Mouse (Mus musculus) liver, embryonic 11.5 days (tissue): ENCODE data around the gene Alk. TPM values are rescaled to one million over a fixed set of nuclear protein-coding genes. Genes with fewer than 3 reads are reported as not detected.
A peak's percentile ranks its signal among the peaks of the same experiment; 100 is the strongest.

Experiments used
- ATAC-seq: fragments of 200-750 bp; cut with Nextera tagmentation; replicated peaks from 2 replicates; pipeline ENCODE4 v1.8.0; 2017; ENCODE audit warnings: moderate number of reproducible peaks, mild to moderate bottlenecking, moderate TSS enrichment, moderate library complexity; ENCODE audit not compliant: low FRiP score
- DNase-seq: peaks from one replicate; pipeline ENCODE4 v3.0.0-alpha.2; 2017; ENCODE audit warnings: low spot score
- H3K27ac ChIP-seq: fragments of 300-500 bp; sonication (generic); 2 replicates; pipeline ENCODE4 v1.5.1; 2014; ENCODE audit warnings: mild to moderate bottlenecking, low read depth, low read length, control low read depth
- H3K27me3 ChIP-seq: fragments of 300-500 bp; sonication (generic); replicated peaks from 2 replicates; pipeline ENCODE4 v1.6.1; 2014; ENCODE audit warnings: low read length, mixed read lengths; ENCODE audit not compliant: control insufficient read depth, insufficient read depth
- H3K36me3 ChIP-seq: fragments of 300-500 bp; sonication (generic); 2 replicates; pipeline ENCODE4 v1.6.1; 2014; ENCODE audit warnings: mild to moderate bottlenecking, low read length, moderate library complexity, mixed read lengths; ENCODE audit not compliant: control insufficient read depth, insufficient read depth
- H3K4me1 ChIP-seq: fragments of 300-500 bp; sonication (generic); replicated peaks from 2 replicates; pipeline ENCODE4 v1.6.1; 2014; ENCODE audit warnings: low read length, mixed read lengths; ENCODE audit not compliant: control insufficient read depth, insufficient read depth
- H3K4me2 ChIP-seq: fragments of 300-500 bp; sonication (generic); 2 replicates; pipeline ENCODE4 v1.6.1; 2014; ENCODE audit warnings: mild to moderate bottlenecking, control low read depth, moderate library complexity
- H3K4me3 ChIP-seq: fragments of 300-500 bp; sonication (generic); 2 replicates; pipeline ENCODE4 v1.5.1; 2014; ENCODE audit warnings: low read depth, low read length, control low read depth
- H3K9ac ChIP-seq: fragments of 300-500 bp; sonication (generic); 2 replicates; pipeline ENCODE4 v1.6.1; 2014; ENCODE audit warnings: low read depth, low read length, control low read depth
- H3K9me3 ChIP-seq: fragments of 300-500 bp; sonication (generic); 2 replicates; pipeline ENCODE4 v1.6.1; 2016; ENCODE audit warnings: low read length, inconsistent platforms, mixed read lengths; ENCODE audit not compliant: control insufficient read depth
- WGBS: fragments of 180-500 bp; shearing (Covaris S2); extraction: QIAGEN DNeasy Blood & Tissue Kit; methylation state at CpG from one replicate; pipeline ENCODE4 v1.1.7; 2014; 5-methylcytosine and 5-hydroxymethylcytosine counted together
- polyA plus RNA-seq: library from polyadenylated mRNA; unstranded; fragments of >200 nt; fragmentation: Nextera tagmentation; extraction: Ambion mirVana; gene quantifications from 2 replicates; pipeline ENCODE4 v1.2.1, GENCODE M21; 2014

The Alk gene
- polyA plus RNA-seq, result 0.21 and 0.22 TPM in 2 replicates

DNA sequence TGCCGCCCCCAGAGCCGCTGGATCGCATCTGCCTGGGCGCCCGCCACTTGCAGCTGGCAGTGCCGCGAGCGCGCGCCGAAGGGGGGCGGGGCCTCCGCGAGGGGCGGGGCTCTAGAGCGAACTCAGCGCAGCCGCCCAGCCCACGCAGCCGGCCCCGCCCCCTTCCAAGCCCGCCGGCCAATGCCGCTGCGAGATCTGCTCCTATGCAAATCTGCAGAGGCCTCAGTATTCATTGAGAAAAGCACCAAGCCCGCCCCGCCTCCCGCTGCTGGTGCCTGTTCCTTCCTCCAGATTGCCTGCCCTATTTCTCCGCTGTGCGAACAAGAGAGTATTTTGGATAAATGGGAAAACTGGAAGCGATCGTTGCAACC, at the start of gene Alk:
TSS of gene Alk (minus strand) at position 18 of the 371 bp plus-strand sequence.
- Histone ChIP-seq H3K4me3 (peak within 1 kb of the TSS; percentile 46), H3K9ac (no peak within 1 kb of the TSS), H3K27ac (no peak within 1 kb of the TSS), H3K27me3 (peaks cover 33% of the 10 kb centered on the region), H3K9me3 (no peaks in the 10 kb centered on the region), H3K36me3 (no peaks in the 10 kb centered on the region), H3K4me1 (no peaks in the 10 kb centered on the region), H3K4me2 (peak within 1 kb of the TSS; percentile 72)
- ATAC-seq (peak; percentile 91), DNase-seq (peak; percentile 84)
- WGBS, result 1% methylated on average over 30 of the region's 32 CpGs

DNA sequence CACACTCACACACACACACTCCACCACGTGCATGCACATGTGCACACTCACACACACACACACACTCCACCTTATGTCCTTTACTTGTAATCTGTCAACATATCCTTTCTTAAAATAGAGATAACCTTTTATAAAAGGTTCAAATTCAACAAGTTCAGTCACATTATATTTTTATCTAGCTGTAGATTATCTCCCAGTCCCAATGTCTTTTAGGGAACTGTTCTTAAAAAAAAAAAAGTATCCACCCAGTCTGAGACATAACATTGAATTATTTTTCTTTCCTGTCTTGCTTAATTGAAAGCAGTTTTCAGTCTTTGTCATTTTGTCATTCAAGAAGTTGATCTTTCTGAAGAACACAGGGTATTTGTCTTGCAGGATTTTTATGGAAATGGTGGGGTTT, 48.4 kb upstream of the Alk start:
- Histone ChIP-seq H3K9me3 (no peaks in the 10 kb centered on the region), H3K27ac (no peak overlapping the region), H3K36me3 (no peaks in the 10 kb centered on the region), H3K4me1 (no peaks in the 10 kb centered on the region), H3K27me3 (no peaks in the 10 kb centered on the region), H3K4me3 (no peak overlapping the region), H3K9ac (no peak overlapping the region), H3K4me2 (no peak overlapping the region)
- ATAC-seq, result no peak
- no peak for DNase-seq
- 55% methylated on average over 1 of the region's 1 CpGs for WGBS

DNA sequence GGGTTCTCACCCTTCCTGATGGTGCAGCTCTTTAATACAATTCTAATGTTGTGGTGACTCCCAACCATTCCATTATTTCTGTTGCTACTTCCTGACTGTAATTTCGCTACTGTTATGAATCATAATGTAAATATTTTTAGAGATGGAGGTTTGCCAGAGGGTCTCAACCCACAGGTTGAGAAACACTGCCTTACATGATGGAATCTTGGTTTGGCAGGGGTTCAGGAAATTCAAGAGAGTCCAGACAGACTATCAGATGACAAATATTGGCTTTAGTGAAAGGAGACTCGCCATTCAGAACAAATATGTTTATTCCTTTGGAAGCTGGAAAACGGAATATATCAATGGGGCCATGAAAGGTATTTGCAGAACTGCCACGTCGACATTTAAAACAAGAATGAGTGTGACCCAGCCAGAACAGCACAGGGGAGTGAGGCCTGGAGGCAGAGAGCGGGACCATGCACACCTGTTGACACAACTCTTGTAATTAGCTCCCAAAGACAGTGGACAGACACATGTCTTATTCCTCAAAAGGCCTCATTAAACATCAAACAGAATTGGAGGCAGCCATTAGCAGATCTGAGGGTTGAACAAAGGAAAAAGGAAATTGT, 44.3 kb upstream of the Alk start:
- H3K9ac ChIP-seq, result no peak overlapping the region
- ATAC-seq (no peak), DNase-seq (no peak)
- H3K4me3 ChIP-seq, result no peak overlapping the region
- WGBS, result 62% methylated on average over 6 of the region's 6 CpGs
- H3K9me3 ChIP-seq, result no peaks in the 10 kb centered on the region
- H3K36me3 ChIP-seq, result no peaks in the 10 kb centered on the region
- no peaks in the 10 kb centered on the region for H3K4me1 ChIP-seq
- no peaks in the 10 kb centered on the region for H3K27me3 ChIP-seq
- no peak overlapping the region for H3K4me2 ChIP-seq
- no peak overlapping the region for H3K27ac ChIP-seq

DNA sequence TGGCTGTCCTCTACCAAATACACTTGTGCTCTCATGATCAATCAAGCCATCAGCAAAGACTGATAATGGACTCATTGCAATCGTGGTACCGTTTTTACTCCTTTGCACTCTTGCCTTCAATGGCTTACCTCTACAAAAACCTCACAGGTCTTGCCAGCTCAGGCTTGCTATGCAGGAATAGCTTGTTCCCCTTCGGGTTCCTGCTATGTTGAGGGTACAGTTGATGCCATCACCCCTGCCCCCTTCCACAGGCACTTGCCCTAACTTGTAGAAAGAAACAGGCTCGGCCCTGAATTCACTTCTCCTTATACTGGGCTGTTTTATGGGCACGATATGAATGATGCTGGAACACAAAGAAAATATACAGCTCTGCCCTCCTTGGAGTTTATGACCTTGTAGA, 41.7 kb upstream of the Alk start:
- no peak for ATAC-seq
- no peaks in the 10 kb centered on the region for H3K27me3 ChIP-seq
- H3K4me1 ChIP-seq, result no peaks in the 10 kb centered on the region
- no peaks in the 10 kb centered on the region for H3K9me3 ChIP-seq
- DNase-seq, result no peak
- H3K27ac ChIP-seq, result no peak overlapping the region
- H3K9ac ChIP-seq, result no peak overlapping the region
- H3K4me3 ChIP-seq, result no peak overlapping the region
- H3K36me3 ChIP-seq, result no peaks in the 10 kb centered on the region
- H3K4me2 ChIP-seq, result no peak overlapping the region
- 74% methylated on average over 5 of the region's 5 CpGs for WGBS

DNA sequence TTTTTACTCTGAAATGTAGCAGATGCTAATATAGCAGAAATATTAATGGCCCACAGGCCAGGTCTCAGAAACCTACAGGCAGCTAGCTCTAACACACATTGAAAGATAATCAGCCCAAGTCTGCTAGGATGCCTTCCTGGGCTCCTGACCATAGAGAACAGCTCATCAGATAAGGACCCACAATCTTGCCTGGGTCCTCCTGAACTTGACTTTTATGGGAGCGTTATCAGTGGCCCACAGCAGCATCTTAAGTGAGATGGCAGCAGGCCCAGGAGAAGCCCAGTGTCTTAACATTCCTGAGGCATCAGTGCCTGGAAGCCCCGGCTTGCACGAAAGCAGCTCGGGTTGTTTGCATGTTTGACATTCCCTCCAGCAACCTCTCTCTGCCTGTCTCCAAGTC, 35.7 kb upstream of the Alk start:
- H3K27ac ChIP-seq, result no peak overlapping the region
- 45% methylated on average over 4 of the region's 4 CpGs for WGBS
- H3K9ac ChIP-seq, result no peak overlapping the region
- H3K4me2 ChIP-seq, result no peak overlapping the region
- no peaks in the 10 kb centered on the region for H3K27me3 ChIP-seq
- ATAC-seq, result no peak
- no peak for DNase-seq
- no peaks in the 10 kb centered on the region for H3K4me1 ChIP-seq
- no peak overlapping the region for H3K4me3 ChIP-seq
- H3K9me3 ChIP-seq, result no peaks in the 10 kb centered on the region
- no peaks in the 10 kb centered on the region for H3K36me3 ChIP-seq

DNA sequence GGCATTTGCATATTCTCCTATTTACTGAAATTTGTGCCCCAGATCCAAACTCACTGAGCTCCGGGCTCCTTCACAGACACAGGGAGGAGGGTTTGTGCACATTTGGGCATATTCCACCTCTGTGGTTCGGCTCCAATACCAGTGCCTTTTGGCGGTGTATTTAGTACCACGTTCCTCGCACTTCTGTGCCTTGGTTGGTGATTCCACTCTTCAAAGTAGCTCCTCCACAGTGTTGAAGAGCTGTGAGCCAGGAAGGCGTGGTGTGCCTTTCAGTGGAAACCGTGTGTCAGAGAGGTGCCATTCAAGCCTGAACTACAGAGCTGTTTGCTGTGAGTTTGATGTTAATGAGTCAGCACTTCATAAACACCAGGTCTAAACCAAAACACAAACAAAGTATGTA, 35.0 kb upstream of the Alk start:
- DNase-seq (no peak), ATAC-seq (no peak)
- WGBS, result 76% methylated on average over 7 of the region's 7 CpGs
- Histone ChIP-seq H3K27me3 (no peaks in the 10 kb centered on the region), H3K4me1 (no peaks in the 10 kb centered on the region), H3K9me3 (no peaks in the 10 kb centered on the region), H3K36me3 (no peaks in the 10 kb centered on the region), H3K4me2 (no peak overlapping the region), H3K27ac (no peak overlapping the region), H3K9ac (no peak overlapping the region), H3K4me3 (no peak overlapping the region)

DNA sequence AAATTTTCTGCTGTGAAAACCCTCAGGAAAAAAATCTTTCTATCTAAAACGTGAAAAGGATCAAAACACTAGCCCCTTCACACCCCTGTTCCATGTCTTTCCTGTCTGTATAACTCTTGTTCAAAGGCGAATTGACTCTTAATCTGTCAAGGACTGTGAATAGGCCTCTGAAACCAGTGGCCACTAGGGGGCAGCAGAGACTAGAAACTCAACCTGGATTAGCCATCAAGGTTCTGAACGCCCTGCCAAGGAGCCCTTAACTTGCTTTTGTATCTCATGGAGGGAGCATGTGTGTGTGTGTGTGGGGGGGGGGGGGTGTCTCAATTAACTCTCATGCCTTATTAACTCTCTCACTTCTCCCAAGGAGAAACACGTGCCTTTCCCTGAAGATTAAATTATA, 1.8 kb upstream of the Alk start:
- H3K4me1 ChIP-seq, result no peaks in the 10 kb centered on the region
- DNase-seq (peak; percentile 64), ATAC-seq (no peak)
- H3K4me3 ChIP-seq, result no peak overlapping the region
- no peak overlapping the region for H3K4me2 ChIP-seq
- H3K36me3 ChIP-seq, result no peaks in the 10 kb centered on the region
- H3K27me3 ChIP-seq, result peaks cover 33% of the 10 kb centered on the region
- H3K9me3 ChIP-seq, result no peaks in the 10 kb centered on the region
- no peak overlapping the region for H3K9ac ChIP-seq
- 12% methylated on average over 4 of the region's 4 CpGs for WGBS
- no peak overlapping the region for H3K27ac ChIP-seq

DNA sequence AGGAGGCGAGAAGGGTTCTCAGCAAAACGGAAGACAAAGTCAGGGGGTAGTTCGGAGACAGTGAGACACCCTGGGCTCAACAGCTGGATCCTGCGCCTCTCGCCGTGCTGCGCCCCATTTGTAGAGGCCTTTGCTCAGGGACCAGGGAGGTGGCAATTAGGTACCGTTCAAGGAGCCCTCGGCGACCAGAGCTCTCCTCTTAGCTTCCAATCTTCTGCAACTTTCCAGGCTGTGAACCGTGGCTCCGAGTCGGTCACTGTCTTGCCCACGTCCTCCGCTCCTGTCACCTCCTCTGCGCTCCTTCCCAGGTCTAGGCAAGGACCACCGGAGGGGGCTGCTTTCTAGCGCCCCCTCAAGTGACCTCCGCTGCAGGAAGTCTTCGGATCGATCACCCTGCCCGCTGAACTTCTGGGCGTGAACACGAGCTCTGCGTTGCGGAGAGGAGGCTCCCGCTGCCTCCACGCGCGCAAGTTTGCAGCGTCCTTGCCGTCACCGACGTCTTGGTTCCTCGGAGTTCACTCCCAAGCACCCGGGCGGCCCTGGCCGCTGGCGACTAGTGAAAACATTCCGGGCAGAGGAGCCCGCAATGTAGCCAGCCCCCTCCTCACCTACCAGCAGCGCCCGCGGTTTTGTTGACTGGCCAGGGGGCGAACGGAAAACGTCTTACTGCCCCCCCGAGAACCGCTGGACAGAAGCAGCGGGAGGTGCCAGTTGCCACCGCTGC, 379 bp downstream of the Alk start:
- ATAC-seq, result peak; percentile 2; the same call in 1 of the 2 replicates
- 4% methylated on average over 49 of the region's 51 CpGs for WGBS
- H3K4me2 ChIP-seq, result peak overlapping the region; percentile 72
- no peaks in the 10 kb centered on the region for H3K36me3 ChIP-seq
- H3K4me3 ChIP-seq, result peak overlapping the region; percentile 46
- H3K4me1 ChIP-seq, result no peaks in the 10 kb centered on the region
- no peaks in the 10 kb centered on the region for H3K9me3 ChIP-seq
- H3K27me3 ChIP-seq, result peaks cover 33% of the 10 kb centered on the region
- DNase-seq, result peak; percentile 31
- H3K27ac ChIP-seq, result no peak overlapping the region
- H3K9ac ChIP-seq, result no peak overlapping the region
